Mouse (Mus musculus) neural tube, embryonic 10.5 days (tissue): ENCODE results near the gene Gm45711.
"Not testable (repeated sequence)": the region's sequence is repeated elsewhere in the genome, so short reads cannot be mapped to it uniquely, and the experiment has no call there.

Experiments
- DNase-seq: peaks from one replicate; pipeline ENCODE4 v3.0.0-alpha.2; 2017; ENCODE audit warnings: low spot score; ENCODE audit errors: extremely low spot score

Gene Gm45711

GRCm38 (mm10) chr8:104309441-104310155 lies at the start of gene Gm45711, which contains the start of gene Cmtm1:
Gene Gm45711, minus strand, starts transcription at chr8:104310081.
Gene Cmtm1, minus strand, starts transcription at chr8:104310145.
- DNase-seq: not testable (repeated sequence)

DNA sequence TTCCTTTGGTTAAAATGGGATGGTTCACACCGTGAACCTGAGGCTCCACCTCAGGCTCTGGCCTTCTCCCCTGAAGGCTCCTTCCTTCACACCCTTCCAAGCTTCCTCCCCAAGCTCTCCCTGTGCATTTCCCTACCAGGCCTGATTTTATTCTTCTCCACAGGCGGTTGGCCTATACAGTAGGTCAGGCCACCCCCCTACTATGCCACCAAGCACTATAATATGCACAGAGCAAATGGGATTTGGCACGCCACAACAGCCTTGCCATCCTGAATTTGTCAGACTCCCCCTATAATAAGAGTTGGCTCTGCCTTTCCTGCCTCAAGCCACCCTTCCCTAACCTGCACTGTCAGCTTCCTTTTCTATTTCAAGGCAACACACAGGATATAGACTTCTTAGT lies 48.8 kb upstream of the Gm45711 start:
- no peak for DNase-seq

DNA sequence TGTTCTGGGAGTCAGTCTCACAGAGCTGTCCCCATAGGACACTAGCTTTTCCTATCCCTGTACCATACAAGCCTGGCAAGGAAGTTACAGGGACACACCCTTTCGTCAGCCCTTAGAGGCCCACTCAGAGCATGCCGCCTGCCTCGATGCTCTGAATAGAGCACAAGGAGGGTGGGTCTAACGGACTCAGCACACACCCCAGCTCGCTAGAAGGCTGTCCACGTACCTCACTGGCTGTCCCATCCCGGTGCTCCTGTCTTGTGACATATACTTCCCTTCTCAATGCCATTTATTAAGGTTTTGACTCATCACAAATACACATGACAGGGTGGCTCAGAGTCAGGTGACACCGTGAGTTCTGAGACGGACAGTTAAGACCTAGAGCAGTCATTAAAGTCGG lies 44.6 kb upstream of the Gm45711 start:
- DNase-seq: no peak

DNA sequence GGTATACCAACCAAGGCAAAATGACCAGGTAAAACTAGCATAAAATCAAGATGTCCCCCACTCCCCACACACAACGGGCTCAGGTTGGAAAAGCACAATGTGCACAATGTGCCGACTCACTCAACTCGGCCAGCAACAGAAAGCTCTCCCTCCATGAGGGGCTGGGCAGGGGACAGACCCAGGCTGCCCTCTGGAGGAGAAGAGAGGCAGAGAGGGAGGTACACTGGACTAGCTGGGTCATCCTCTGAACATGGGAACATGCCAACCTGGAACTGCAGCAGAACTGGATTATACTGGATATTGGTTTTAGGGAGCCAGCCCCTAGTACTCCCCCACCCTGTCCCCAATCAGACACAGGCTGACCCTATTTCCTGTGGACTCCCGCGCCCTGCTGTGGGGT lies 43.3 kb upstream of the Gm45711 start:
- no peak for DNase-seq

DNA sequence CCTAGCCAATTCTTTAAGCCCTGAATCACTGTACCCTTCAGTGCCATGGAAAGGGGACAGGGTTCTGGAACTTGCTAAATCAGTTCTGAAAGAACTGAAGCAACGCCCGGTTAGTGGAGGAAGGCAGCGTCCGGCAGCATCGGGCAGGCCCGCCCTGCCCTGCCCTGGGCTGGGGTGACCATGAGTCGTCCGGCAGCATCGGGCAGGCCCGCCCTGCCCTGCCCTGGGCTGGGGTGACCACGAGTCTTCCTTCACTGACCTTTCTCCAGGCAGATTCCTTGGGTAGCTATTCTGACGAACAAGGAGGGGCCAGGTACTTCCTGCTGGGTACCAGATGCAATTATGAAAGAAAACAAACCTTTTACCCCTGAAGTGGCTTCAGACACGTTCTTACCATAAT lies 40.2 kb upstream of the Gm45711 start:
- no peak for DNase-seq

- DNase-seq: no peak
Observed at GRCm38 (mm10) chr8:104348971-104349370, 39.1 kb upstream of the Gm45711 start.

- DNase-seq: no peak
Observed at GRCm38 (mm10) chr8:104346706-104347105, 36.8 kb upstream of the Gm45711 start.

- DNase-seq: no peak
Observed at GRCm38 (mm10) chr8:104344622-104345021, 34.7 kb upstream of the Gm45711 start.

DNA sequence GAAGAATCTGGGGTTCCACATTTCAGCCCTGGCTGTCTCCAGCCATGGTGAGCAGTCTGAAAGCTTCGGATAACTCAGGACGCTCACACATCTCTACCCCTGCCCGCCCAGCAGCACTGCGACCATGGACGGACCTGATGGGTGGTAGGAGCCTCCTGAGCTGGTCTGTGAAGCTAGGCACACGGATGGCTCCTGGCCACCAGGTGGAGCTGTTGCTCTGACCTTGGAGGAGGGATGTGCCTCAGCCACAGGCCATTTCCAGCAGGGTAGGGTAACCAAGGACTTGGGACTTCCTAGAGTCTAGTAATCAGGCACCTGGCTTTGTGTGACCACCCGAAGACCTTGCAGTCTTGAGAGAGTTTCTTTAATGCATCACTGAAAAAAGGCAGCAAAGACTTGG lies 34.1 kb upstream of the Gm45711 start:
- peak; percentile 88 for DNase-seq

- no peak for DNase-seq
Observed at GRCm38 (mm10) chr8:104342426-104342825, 32.5 kb upstream of the Gm45711 start.

DNA sequence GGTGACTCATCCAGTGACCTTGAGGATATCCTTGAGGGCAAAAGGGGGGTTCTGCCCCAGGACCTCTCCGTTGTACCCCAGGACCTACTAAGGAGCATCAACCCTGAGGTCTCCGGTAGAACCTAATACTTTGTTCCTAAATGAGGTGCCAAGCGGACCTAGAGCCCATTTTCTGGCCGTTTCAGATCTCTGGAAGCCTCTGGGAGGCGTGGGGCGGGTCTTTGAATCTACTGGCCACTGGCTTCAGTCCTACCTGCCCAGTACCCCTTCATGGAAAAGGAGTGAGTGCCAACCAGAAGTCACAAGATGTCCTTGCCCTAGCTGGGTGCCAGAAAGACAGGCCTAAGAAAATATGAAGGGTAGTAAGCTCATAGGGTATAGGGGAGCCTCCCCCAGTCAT lies 31.8 kb upstream of the Gm45711 start:
- no peak for DNase-seq

GRCm38 (mm10) chr8:104341106-104341561 lies 31.3 kb upstream of the Gm45711 start:
- peak; percentile 77 for DNase-seq

DNA sequence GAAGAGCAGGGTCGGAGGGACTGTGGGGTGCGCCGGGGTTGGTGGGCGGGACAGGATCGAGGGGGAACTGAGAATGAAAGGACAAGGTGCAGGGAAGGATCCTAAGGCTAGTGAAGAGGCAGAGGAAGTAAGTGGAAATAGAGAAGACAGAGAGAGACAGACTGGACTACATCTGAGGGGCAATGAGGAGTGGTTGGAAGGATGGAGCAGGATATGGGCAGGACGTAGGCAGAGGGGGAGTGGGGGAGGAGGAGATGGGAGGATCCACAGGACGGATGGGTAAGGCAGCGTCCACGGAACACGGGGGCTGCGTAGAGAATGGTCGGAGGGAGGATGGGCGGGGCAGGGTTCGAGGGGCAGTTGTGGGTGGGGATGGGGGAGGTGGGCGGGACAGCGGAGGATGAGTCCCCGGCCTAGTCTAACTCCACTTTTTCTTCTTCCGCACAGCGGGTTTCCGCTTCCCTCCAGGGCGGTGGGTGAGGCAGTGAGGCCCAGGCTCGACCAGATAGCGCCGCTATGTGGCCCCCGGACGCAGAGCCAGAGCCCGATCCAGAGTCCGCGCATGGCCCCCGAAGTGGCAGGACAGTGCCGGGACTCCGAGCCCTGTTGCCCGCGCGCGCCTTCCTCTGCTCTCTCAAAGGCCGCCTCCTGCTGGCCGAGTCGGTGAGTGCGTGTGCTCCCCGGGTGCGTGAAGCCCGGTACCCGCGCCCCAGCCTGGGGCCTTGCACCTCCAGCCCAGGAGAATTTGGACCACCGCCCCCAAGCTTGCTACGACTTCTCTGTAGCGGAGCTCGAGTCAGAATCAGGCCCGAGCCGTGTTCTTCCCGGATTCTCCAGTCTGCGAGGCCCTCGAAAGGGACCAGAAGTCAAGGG lies 30.6 kb upstream of the Gm45711 start:
- DNase-seq: peak; percentile 89

DNA sequence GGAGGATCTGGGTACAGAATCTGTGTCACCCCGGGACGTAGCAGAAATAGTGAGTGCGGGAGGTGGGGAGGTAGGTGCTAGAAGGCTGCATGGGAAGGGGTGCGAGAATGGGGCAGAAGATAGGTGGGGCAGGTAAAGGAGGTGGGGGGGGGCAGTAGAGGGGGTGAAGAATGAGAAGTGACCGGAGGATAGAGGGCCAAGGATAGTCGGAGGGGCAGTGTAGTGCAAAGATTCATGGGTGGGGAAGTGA lies 30.0 kb upstream of the Gm45711 start:
- DNase-seq: no peak

DNA sequence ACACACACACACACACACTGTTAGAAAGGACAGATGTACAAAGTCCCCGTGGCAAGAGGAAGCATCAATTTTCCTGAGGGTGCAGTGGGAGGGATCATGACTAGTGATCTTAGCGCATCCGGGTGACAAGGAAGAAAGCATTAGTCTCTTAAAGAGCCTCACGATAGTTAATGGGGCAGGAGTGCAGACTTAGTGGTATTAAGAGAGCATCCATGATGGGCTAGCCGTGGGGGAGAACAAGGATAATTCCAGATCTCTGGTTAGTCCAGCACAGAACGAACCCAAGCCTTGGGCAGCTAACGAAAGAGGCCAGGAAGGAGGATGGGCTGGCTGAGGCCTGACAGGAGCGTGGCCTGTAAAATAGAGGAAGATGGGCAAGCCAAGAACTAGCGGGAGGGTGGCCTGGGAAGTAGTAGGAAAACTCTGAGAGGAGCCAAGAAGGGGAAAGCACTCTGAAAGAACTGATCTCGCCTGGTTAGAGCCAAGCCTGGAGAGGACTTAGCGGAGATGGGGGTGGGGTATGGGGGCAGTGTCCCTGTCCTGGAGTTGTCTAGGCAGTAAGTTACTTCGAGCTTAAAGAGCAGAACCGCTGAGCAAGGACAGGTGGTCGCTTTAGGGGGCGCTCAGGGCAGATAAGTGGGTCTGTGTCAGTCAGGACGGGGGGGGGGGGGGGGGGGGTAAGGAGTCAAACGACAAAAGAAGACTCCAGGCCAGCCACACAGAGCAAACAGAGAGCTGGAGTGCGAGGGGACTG lies 29.5 kb upstream of the Gm45711 start, which contains the start of gene Cmtm3:
TSS of gene Cmtm3 (plus strand) at position 182 of the 754 bp plus-strand sequence.
- DNase-seq: peak; percentile 31

DNA sequence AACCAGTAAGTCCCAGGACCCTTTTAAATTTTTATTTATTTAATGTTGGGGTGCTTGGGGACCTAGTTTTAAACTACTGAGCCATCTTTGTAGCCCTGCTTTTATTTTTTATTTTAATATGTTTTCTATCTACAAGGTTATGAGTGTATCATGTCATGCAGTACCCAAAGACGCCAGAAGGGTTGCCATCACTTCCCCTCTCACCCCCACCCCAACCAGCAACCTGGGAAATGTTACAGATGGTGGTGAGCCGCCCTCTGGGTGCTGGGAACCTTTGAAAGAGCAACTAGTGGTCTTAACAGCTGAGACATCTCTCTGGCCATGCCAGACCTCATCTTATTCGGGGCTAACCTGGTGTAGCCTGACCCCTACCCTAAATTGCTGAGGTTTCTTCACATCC lies 28.0 kb upstream of the Gm45711 start:
- no peak for DNase-seq

DNA sequence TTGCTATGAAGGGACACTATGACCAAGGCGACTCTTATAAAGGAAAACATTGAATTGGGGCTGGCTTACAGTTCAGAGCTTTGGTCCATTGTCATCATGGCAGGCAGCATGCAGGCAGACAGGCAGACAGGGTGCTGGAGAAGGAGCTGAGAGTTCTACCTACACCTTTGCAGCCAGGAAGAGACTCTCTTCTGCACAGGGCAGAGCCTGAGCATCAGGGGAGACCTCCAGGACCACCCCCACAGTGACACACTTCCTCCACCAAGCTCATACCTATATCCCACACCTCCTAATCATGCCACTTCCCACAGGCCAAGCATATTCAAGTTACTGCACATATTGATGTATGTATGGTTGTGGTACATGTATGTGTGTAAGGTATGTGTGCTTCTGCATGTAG lies 26.9 kb upstream of the Gm45711 start:
- no peak for DNase-seq

DNA sequence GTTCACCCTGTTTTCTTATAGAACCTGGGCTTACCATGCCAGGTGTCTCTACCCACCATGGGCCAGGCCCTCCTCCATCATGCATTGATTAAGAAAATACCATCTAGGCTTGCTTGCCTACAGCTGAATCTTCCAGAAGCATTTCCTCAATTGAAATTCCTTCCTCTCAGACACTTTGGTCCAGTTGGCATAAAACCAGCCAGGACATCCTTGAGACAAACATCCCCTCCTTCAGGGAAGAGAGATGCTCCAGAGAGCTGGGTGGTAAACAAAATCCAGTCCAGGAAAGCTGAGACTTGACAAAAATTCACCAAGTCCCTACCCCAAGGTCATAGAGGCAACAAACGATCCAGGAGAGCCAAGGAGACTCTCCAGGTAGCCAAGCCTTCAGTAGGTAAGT lies 24.3 kb upstream of the Gm45711 start:
- DNase-seq: no peak

- DNase-seq: no peak
Observed at GRCm38 (mm10) chr8:104333786-104334185, 23.9 kb upstream of the Gm45711 start.

GRCm38 (mm10) chr8:104332665-104333631 lies 23.1 kb upstream of the Gm45711 start:
- DNase-seq: no peak

DNA sequence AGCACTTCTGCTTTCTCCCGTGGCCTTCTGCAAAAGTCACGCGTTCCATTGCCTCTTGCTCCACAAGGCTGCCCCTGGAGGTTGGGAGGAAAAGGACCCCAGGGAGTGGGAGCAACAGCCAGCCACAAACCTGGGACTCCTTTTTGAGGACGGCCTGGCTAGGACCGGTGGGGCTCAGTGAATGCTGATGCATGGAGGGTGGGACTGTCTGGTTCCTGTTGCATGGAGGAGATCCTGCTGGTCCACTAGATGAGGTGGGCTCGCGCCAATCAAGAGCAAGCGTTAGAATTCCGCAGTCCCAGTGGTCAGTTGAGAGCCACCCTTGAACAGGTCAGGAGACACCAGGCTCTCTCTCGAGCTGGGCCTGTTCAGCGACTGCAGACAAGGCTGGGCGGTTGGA lies 12.0 kb upstream of the Gm45711 start, which contains the start of gene Cmtm2b:
TSS of gene Cmtm2b (plus strand) at position 301 of the 400 bp plus-strand sequence.
- not testable (repeated sequence) for DNase-seq
